Mouse (Mus musculus) small intestine, adult 2 months (tissue): Measurements from ENCODE around the gene Tgfbi.

ENCODE experiments used
- CTCF ChIP-seq: fragments of 200-500 bp; IDR thresholded peaks from 2 replicates; pipeline ENCODE4 v1.5.1; 2012; ENCODE audit warnings: low read depth, mild to moderate bottlenecking, control low read depth, inconsistent platforms, low read length, moderate library complexity, mixed read lengths; ENCODE audit not compliant: insufficient replicate concordance, insufficient read length; ENCODE audit errors: extremely low read depth
- POLR2A ChIP-seq: fragments of 200-500 bp; IDR thresholded peaks from 2 replicates; pipeline ENCODE4 v1.6.1; 2012; ENCODE audit warnings: low read depth, mild to moderate bottlenecking, control low read depth, inconsistent platforms, low read length, moderate library complexity

DNA sequence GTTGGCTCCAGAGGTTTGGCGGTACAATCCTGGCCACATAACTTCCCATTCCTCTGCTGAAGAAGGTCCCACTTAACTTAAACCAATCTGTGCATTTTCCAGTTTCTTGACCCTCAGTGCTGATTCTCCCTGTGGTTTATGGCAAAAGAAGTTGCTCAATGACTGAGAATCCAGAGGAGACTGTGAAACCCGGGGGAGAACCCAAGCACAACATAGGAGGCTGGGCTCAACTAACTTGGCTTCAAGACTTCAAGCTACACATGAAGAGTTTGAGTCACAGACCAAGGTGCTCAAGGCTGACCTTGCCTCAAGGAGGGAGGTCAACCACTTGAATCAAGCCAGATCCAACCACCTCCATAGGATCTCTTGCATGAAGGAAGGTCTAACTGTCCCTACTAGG lies 9.8 kb upstream of the Tgfbi start:
- TF ChIP-seq CTCF (no peak), POLR2A (no peak)
